Mouse (Mus musculus): Measurements from ENCODE around the gene Rfx7. TPM values are rescaled to one million over a fixed set of nuclear protein-coding genes. Genes with fewer than 3 reads are reported as not detected.
"Not testable (repeated sequence)": the region's sequence is repeated elsewhere in the genome, so short reads cannot be mapped to it uniquely, and the experiment has no call there.

The Rfx7 gene
- polyA plus RNA-seq, 1 experiment, result 20.2 TPM

DNA sequence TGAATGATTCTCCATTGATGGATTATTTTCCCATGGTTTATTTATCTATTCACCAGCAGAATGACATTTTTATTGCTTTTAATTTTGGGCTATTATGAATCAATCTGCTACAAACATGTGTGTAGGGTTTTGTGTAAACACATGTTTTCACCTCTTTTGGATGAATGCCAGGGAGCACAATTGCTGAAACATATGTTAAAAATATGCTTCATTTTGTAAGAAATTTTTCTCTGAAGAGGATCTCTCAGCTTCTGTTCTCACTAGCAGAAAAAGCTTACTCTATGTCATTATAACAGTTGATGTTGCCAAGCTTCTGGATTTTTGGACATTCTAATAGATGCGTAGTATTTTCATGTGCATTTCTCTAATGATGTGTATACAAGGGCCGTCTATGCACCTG is 28.3 kb downstream of the Rfx7 start:
- TF ChIP-seq CTCF (IDR thresholded peaks at IDR 0.05; ENCODE audit: borderline replicate concordance, insufficient read depth, low read depth, low read length) (no peak), POLR2A (IDR thresholded peaks at IDR 0.05; ENCODE audit: borderline replicate concordance, insufficient read depth, low read length) (no peak)
- Histone ChIP-seq H3K27ac (ENCODE audit: insufficient read depth, low read length) (peak overlapping the region; percentile 13; the same call in 1 of the 2 replicates), H3K4me1 (ENCODE audit: control insufficient read depth, insufficient read depth, low read length) (peaks cover 2% of the 10 kb centered on the region; the same call in 1 of the 2 replicates), H3K27me3 (ENCODE audit: control insufficient read depth, insufficient read depth, low read length) (no peaks in the 10 kb centered on the region), H3K4me3 (replicated peaks; ENCODE audit: insufficient read depth, low read depth, low read length) (no peak overlapping the region)
- WGBS, result 11% methylated on average over 2 of the region's 2 CpGs
- peak in 1 of 2 experiments; percentile 15 for DNase-seq

DNA sequence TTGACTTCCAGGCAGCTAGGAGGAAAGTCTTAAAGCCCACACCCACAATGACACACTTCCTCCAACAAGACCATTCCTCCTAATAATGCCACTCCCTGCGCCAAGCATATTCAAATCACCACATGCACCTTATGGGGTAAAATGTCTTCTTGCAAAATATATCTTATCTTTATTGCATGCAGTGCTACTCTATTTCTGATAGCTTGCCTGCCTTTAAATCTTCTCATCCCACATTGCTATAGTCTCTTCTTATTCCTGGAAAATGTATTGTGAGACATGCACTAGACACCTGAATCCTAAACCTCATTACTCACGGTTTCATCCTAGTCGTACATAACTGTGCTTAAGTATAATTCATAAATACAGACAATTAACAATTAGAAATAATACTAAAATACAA is 31.2 kb downstream of the Rfx7 start:
- Histone ChIP-seq H3K4me3 (replicated peaks; ENCODE audit: insufficient read depth, low read depth, low read length) (no peak overlapping the region), H3K27me3 (ENCODE audit: control insufficient read depth, insufficient read depth, low read length) (no peaks in the 10 kb centered on the region), H3K27ac (ENCODE audit: insufficient read depth, low read length) (no peak overlapping the region), H3K4me1 (ENCODE audit: control insufficient read depth, insufficient read depth, low read length) (peaks cover 2% of the 10 kb centered on the region; the same call in 1 of the 2 replicates)
- DNase-seq, result no peak
- TF ChIP-seq CTCF (IDR thresholded peaks at IDR 0.05; ENCODE audit: borderline replicate concordance, insufficient read depth, low read depth, low read length) (no peak), POLR2A (IDR thresholded peaks at IDR 0.05; ENCODE audit: borderline replicate concordance, insufficient read depth, low read length) (no peak)
- 95% methylated on average over 3 of the region's 3 CpGs for WGBS

DNA sequence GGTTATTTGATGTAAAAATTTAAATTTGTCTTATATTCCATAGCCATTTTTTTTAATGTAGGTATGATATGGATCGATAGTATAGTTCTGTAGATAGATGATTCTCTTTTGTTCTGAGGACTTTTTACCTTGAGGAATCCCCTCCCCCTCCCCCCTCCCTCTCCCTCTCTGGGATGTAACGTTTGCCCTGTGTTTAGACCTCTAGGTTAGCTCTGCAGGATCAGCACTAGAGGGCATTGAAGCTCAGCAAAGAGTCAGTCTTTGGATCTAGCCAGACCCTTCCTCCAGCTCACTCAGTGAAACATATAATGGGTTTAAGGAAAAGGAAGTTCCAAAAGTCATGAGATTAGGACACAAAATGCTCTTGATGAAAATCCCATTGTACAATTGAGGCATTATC is 35.1 kb downstream of the Rfx7 start:
- WGBS, result 50% methylated on average over 2 of the region's 2 CpGs
- H3K4me1 ChIP-seq (ENCODE audit: control insufficient read depth, insufficient read depth, low read length), result peaks cover 2% of the 10 kb centered on the region; the same call in 1 of the 2 replicates
- H3K27me3 ChIP-seq (ENCODE audit: control insufficient read depth, insufficient read depth, low read length), result no peaks in the 10 kb centered on the region

DNA sequence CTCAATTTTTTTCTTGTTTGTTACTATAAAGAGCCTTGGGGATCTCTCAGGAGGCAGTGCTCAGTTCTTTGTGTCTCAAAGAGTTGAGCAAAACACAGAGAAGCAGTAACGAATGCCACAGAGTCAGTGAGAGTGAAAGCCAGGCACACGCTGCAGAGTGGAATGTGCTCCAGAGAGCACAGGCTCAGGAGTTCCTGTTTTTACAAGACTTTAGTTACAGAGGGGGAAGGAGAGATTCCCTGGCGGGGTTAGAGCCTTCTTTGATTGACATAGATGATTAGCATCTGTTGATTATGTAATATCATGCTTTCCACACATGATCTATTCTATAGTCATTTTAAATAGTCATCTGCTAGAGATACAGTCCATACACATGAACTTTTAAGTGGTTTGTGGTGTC is 48.2 kb downstream of the Rfx7 start:
- DNase-seq, result no peak

More for the DNA sequence above, 35.1 kb downstream of the Rfx7 start:
- no peak overlapping the region for H3K4me3 ChIP-seq (replicated peaks; ENCODE audit: insufficient read depth, low read depth, low read length)
- no peak overlapping the region for H3K27ac ChIP-seq (ENCODE audit: insufficient read depth, low read length)
- no peak for DNase-seq
- TF ChIP-seq CTCF (IDR thresholded peaks at IDR 0.05; ENCODE audit: borderline replicate concordance, insufficient read depth, low read depth, low read length) (no peak), POLR2A (IDR thresholded peaks at IDR 0.05; ENCODE audit: borderline replicate concordance, insufficient read depth, low read length) (no peak)

DNA sequence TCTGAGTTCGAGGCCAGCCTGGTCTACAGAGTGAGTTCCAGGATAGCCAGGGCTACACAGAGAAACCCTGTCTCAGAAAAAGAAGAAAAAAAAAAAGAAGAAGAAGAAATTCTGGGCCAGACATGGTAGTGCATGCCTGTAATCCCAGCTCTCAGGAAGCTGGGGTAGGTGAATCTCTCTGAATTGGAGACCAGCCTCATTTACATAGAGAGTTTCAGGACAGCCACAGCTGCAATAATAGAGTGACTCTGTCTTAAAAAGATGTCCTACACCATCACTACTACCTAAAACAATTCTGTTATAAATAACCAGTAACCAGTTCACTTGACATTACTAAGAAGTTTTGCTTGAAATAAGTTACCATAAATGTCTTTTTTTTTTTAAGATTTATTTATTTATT is 58.8 kb downstream of the Rfx7 start:
- 100% methylated on average over 1 of the region's 1 CpGs for WGBS
- Histone ChIP-seq H3K27ac (ENCODE audit: insufficient read depth, low read length) (no peak overlapping the region), H3K27me3 (ENCODE audit: control insufficient read depth, insufficient read depth, low read length) (no peaks in the 10 kb centered on the region), H3K4me1 (ENCODE audit: control insufficient read depth, insufficient read depth, low read length) (no peaks in the 10 kb centered on the region), H3K4me3 (replicated peaks; ENCODE audit: insufficient read depth, low read depth, low read length) (no peak overlapping the region)
- TF ChIP-seq CTCF (IDR thresholded peaks at IDR 0.05; ENCODE audit: borderline replicate concordance, insufficient read depth, low read depth, low read length), result no peak
- no peak for DNase-seq

More for the DNA sequence above, 48.2 kb downstream of the Rfx7 start:
- no peak overlapping the region for H3K27ac ChIP-seq (ENCODE audit: insufficient read depth, low read length)
- no peaks in the 10 kb centered on the region for H3K27me3 ChIP-seq (ENCODE audit: control insufficient read depth, insufficient read depth, low read length)
- no peaks in the 10 kb centered on the region for H3K4me1 ChIP-seq (ENCODE audit: control insufficient read depth, insufficient read depth, low read length)
- TF ChIP-seq CTCF (IDR thresholded peaks at IDR 0.05; ENCODE audit: borderline replicate concordance, insufficient read depth, low read depth, low read length) (no peak), POLR2A (IDR thresholded peaks at IDR 0.05; ENCODE audit: borderline replicate concordance, insufficient read depth, low read length) (no peak)
- 61% methylated on average over 3 of the region's 3 CpGs for WGBS
- H3K4me3 ChIP-seq (replicated peaks; ENCODE audit: insufficient read depth, low read depth, low read length), result no peak overlapping the region

DNA sequence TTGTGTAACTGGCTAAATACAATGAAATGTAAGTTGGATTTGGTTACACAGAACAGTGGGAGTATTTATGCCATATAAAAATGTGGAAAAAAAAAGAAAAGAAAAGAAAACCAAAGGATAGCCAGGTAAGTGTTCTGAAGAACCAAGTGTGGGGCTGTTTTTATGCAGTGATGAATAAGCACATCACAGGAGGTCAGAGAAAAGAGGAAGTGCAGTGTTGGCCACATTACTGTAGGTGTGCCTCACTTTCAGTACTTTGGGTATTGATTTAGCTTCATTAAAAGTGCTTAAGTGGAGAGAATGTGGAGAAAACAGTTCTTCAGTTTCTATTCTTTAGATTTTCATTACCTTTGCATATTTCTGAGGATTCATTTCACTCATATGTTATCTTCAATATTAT is 60.0 kb downstream of the Rfx7 start:
- Histone ChIP-seq H3K27ac (ENCODE audit: insufficient read depth, low read length) (no peak overlapping the region), H3K4me3 (replicated peaks; ENCODE audit: insufficient read depth, low read depth, low read length) (no peak overlapping the region), H3K27me3 (ENCODE audit: control insufficient read depth, insufficient read depth, low read length) (no peaks in the 10 kb centered on the region), H3K4me1 (ENCODE audit: control insufficient read depth, insufficient read depth, low read length) (no peaks in the 10 kb centered on the region)
- TF ChIP-seq POLR2A (IDR thresholded peaks at IDR 0.05; ENCODE audit: borderline replicate concordance, insufficient read depth, low read length) (no peak), CTCF (IDR thresholded peaks at IDR 0.05; ENCODE audit: borderline replicate concordance, insufficient read depth, low read depth, low read length) (no peak)
- no peak for DNase-seq

DNA sequence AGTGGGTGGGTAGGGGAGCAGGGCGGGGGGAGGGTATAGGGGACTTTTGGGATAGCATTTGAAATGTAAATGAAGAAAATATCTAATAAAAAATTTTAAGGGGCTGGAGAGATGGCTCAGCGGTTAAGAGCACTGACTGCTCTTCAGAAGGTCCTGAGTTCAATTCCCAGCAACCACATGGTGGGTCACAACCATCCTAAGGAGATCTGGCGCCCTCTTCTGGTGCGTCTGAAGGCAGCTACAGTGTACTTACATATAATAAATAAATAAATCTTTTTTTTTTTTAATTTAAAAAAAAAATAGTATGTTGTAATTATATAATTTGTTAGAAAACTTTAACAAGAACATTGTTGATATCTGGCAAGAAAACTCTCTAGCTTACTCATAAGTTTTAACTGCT is 62.6 kb downstream of the Rfx7 start:
- not testable (repeated sequence) for H3K27ac ChIP-seq (ENCODE audit: insufficient read depth, low read length); H3K4me1 ChIP-seq (ENCODE audit: control insufficient read depth, insufficient read depth, low read length); H3K4me3 ChIP-seq (replicated peaks; ENCODE audit: insufficient read depth, low read depth, low read length); DNase-seq; H3K27me3 ChIP-seq (ENCODE audit: control insufficient read depth, insufficient read depth, low read length)
- 80% methylated on average over 4 of the region's 4 CpGs for WGBS

DNA sequence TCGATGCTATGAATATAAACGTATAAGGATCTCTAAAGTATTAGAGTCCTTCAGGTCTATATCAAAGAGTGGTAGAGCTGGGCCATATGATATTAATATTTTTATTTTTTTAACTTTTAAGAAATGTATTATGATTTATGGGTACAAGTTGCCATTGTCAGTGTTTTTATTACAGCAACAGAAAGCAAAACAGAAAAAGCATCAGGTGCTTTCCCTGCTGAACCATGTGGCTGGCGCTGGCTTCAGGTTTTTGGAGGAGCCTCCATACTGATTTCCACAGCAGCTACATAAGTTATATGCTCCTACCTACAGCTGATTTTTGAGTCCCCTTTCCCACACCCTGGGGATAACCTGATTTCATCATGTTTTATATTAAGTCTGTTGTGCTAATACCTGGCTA is 68.1 kb downstream of the Rfx7 start:
- H3K4me1 ChIP-seq (ENCODE audit: control insufficient read depth, insufficient read depth, low read length), result no peaks in the 10 kb centered on the region
- WGBS, result 95% methylated on average over 3 of the region's 3 CpGs
- DNase-seq, result no peak
- H3K27me3 ChIP-seq (ENCODE audit: control insufficient read depth, insufficient read depth, low read length), result no peaks in the 10 kb centered on the region
- H3K27ac ChIP-seq (ENCODE audit: insufficient read depth, low read length), result no peak overlapping the region
- H3K4me3 ChIP-seq (replicated peaks; ENCODE audit: insufficient read depth, low read depth, low read length), result no peak overlapping the region
- TF ChIP-seq CTCF (IDR thresholded peaks at IDR 0.05; ENCODE audit: borderline replicate concordance, insufficient read depth, low read depth, low read length), result no peak
- TF ChIP-seq POLR2A (IDR thresholded peaks at IDR 0.05; ENCODE audit: borderline replicate concordance, insufficient read depth, low read length), result no peak

DNA sequence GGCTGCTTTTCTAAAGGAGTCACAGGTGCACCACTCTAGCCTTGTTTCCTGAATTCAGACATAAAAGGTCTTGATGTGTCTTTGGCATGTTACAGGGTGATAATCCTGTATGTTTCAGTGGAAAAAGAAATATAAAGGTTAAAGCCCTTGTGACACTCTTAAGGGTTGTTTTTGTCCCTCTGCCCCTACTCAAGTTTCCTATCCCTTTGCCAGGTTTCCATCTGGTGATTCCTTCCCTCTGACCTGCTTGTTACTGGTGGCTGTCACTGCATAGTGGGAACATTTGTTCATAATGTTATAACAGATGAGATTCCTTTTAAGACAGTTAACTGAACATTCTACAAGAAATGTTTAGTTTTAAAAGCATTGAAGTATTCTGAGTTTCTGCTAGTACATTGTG is 77.7 kb downstream of the Rfx7 start:
- TF ChIP-seq CTCF (IDR thresholded peaks at IDR 0.05; ENCODE audit: borderline replicate concordance, insufficient read depth, low read depth, low read length) (no peak), POLR2A (IDR thresholded peaks at IDR 0.05; ENCODE audit: borderline replicate concordance, insufficient read depth, low read length) (no peak)
- Histone ChIP-seq H3K4me3 (replicated peaks; ENCODE audit: insufficient read depth, low read depth, low read length) (no peak overlapping the region), H3K27me3 (ENCODE audit: control insufficient read depth, insufficient read depth, low read length) (no peaks in the 10 kb centered on the region), H3K27ac (ENCODE audit: insufficient read depth, low read length) (no peak overlapping the region), H3K4me1 (ENCODE audit: control insufficient read depth, insufficient read depth, low read length) (no peaks in the 10 kb centered on the region; the same call in 1 of the 2 replicates)
- no peak for DNase-seq
